Mouse (Mus musculus): Measurements from ENCODE around the gene Efl1.

The Efl1 gene

DNA sequence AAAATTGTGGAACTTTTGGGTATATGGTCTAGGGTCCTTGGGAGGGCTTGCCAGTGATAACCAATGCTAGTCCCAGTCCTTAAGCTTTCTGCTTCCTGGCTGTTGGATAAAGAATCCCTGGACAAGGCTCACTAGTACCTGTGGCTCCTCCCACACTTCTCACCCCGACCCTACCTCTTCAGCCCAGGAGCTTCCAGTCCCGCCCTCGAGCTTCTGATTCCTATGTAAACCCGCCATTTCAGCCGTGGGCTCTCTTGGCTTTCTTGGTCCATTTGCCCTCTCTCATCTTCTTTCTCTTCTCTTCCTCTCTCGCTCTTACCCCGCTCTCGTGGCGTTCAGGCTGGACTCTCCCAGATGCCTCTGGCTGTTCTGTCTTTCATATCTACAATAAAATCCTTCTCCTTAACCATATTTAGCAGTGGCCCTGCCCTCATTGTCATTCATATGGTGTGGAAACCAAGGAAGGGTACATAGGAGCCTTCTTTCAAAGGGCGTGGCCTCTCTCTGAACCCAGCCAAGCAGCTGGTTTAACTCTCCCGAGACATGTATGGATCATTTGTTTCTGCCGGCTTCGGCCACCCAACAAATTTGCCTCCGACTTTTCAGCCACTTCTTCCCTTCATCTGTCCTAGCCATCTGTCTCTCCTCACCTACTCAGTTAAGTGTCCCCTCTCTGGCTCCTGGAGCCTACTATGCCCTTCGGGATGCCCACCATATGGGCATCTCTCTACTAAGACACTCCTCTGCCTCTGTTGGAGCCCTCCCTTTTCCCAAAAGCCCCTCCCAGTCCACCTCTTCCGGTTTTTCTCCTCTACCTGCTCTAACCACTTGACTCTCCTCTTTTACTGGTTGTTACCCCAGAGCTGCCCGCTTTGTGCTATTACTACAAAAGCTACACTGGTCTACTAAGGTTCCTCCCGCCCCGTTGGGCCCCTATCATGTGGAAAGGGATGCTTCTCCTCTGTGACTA, 164.1 kb downstream of the Efl1 start:
- no peak for DNase-seq (ENCODE audit: low spot score)

DNA sequence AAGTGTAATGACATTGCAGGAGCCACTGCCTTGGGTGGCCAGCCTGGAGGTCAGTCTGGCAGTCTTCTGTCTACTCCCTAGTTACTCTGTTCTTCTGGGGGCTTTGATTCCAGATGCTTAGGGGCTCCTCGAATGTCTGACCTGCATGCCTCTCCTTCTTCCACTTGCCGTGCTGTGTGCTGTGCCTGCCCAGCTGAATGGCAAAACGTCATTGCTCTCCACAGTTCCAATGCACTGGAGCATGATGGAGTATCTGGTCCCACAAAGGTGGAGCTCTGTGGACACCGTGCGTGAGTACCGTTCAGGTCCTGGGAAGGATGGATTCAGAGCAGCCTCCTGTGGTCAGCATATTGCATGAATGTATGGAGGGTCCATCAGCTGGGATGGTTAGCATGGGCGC, 171.1 kb downstream of the Efl1 start:
- no peak for DNase-seq (ENCODE audit: low spot score)

DNA sequence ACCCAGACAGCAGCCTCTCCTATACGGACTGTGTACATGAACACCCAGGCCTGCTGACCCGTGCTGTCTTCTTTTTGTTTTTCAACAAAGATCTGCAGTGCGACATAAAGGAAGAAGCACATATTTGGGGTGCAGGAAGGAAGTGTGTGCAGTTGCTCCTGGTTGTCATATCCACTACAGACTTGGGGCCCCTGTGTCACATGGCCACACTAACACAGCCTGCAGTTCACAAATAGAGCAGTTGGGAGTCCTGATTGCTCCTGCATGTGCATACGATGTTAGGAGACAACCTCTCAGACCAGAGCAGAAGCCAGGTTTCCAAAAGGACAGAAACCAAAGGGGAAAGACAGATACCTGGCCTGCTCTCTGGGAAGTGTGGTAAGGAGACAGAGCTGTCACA, 172.2 kb downstream of the Efl1 start:
- no peak for DNase-seq (ENCODE audit: low spot score)

DNA sequence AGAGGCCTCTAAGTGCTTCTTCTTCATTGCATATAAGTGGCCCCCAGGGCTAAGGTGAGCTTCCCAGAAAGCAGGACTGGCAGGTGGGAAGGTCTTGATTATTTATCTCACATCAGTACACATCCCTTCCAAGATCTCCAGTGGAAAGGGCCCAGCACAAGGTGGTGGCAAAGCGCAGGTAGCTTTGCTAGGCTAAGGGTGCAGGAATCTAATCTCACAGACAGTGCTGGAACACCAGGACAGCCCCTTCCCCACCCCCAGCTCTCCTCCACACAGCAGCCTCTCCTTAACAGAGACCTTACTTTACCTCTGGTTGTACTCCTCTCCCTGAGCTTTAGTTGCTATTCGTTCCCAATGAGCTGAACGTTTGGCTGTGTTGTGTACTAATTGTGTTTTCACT, 173.1 kb downstream of the Efl1 start:
- DNase-seq (ENCODE audit: low spot score), result no peak

DNA sequence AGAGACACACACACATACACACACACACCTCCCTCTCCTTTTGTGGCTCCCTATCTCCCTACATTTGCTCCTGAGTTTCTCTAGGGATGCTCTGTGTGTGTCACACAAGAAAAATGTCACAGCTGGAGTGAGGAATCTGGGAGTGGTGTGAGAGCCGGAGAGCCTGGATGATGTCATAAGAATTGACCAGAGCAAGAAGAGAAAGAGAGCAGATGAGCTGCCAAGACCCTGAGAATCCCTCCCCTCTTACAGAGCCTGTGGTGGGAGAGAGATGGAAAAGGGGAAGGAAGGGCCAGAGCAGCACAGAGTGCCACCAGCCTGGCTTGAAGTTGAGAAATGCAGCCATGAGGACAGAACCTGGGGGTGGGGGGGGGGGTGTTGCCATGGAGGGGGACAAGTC, 174.1 kb downstream of the Efl1 start:
- DNase-seq (ENCODE audit: low spot score), result no peak

Data from MN1 (cell line).